Mouse (Mus musculus) forebrain, embryonic 10.5 days (tissue): ENCODE data around the gene Gcnt3. TPM values are rescaled to one million over a fixed set of nuclear protein-coding genes. Genes with fewer than 3 reads are reported as not detected.

Experiments used
- DNase-seq: peaks from one replicate; pipeline ENCODE4 v3.0.0-alpha.2; 2017; ENCODE audit warnings: low spot score; ENCODE audit errors: extremely low spot score
- H3K27ac ChIP-seq: fragments of 300-500 bp; sonication (generic); 2 replicates; pipeline ENCODE4 v1.5.1; 2016; ENCODE audit warnings: mild to moderate bottlenecking
- H3K27me3 ChIP-seq: fragments of 300-500 bp; sonication (generic); 2 replicates; pipeline ENCODE4 v1.6.1; 2016; ENCODE audit warnings: mild to moderate bottlenecking; ENCODE audit not compliant: poor library complexity, severe bottlenecking
- H3K36me3 ChIP-seq: fragments of 300-500 bp; sonication (generic); replicated peaks from 2 replicates; pipeline ENCODE4 v1.6.1; 2016; ENCODE audit warnings: mild to moderate bottlenecking, moderate library complexity
- H3K4me1 ChIP-seq: fragments of 300-500 bp; sonication (generic); 2 replicates; pipeline ENCODE4 v1.6.1; 2016
- H3K4me3 ChIP-seq: fragments of 300-500 bp; sonication (generic); 2 replicates; pipeline ENCODE4 v1.5.1; 2016; ENCODE audit warnings: mild to moderate bottlenecking, moderate library complexity
- H3K9me3 ChIP-seq: fragments of 300-500 bp; sonication (generic); 2 replicates; pipeline ENCODE4 v1.6.1; 2016; ENCODE audit warnings: mild to moderate bottlenecking, moderate library complexity
- WGBS: fragments of 180-500 bp; shearing (Covaris S2); methylation state at CpG from one replicate; pipeline ENCODE4 v1.1.7; 2016; 5-methylcytosine and 5-hydroxymethylcytosine counted together
- polyA plus RNA-seq: library from polyadenylated mRNA; unstranded; fragments of >200 nt; fragmentation: Nextera tagmentation; extraction: Ambion mirVana; gene quantifications from 2 replicates; pipeline ENCODE4 v1.2.1, GENCODE M21; 2016

Gcnt3 gene
- polyA plus RNA-seq, 1 experiment from 2014 or later, result not detected

DNA sequence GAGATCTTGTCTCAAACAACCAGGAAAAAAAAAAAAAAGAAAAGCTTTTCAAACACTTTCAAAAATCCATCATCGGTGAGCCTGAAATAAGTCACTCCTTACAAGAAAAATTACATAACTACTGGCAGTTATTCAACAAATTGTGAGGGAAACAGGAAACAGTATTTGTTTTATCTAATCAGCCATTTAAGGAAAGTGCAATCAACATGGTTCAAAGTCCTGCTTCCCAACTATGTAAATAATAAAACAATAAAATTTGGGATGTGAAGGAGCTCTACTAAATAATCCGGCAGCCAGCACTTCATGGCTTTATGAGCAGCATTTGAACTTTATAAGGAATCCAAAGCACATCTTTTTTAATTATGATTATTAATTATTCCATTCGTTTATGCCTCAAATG is 24.1 kb upstream of the Gcnt3 start:
- no peak for DNase-seq

DNA sequence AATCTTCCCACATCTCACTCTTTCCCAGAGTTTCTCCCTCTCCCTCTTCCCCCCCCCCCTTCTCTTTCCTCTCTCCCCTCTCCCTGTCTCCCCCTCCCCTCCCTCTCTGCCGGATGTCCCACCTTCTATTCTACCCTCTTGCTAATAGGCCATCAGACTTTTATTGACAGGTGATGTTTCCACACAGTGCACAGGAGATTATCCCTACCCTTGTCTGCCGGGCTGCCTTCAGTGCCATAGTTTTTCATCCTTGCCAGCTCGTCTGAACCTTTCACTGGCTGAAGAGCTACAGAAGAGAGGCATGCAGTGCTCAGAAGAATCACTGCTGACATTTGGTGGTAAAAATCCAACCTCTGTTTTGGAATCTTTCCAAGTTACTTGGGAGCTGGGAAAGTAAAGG is 15.5 kb upstream of the Gcnt3 start:
- DNase-seq, result no peak
- Histone ChIP-seq H3K9me3 (0 out of 2 replicates have a peak, but pooled peaks cover 5% of the 10 kb centered on the region), H3K36me3 (no peaks in the 10 kb centered on the region), H3K4me1 (peaks cover 24% of the 10 kb centered on the region), H3K4me3 (no peak overlapping the region), H3K27me3 (no peaks in the 10 kb centered on the region), H3K27ac (no peak overlapping the region)
- WGBS, result 61% methylated on average over 3 of the region's 3 CpGs

More for the DNA sequence above, 24.1 kb upstream of the Gcnt3 start:
- no peaks in the 10 kb centered on the region for H3K27me3 ChIP-seq
- H3K4me1 ChIP-seq, result peaks cover 6% of the 10 kb centered on the region; the same call in 1 of the 2 replicates
- H3K36me3 ChIP-seq, result no peaks in the 10 kb centered on the region
- H3K9me3 ChIP-seq, result no peaks in the 10 kb centered on the region
- 94% methylated on average over 3 of the region's 3 CpGs for WGBS
- no peak overlapping the region for H3K4me3 ChIP-seq
- H3K27ac ChIP-seq, result no peak overlapping the region

DNA sequence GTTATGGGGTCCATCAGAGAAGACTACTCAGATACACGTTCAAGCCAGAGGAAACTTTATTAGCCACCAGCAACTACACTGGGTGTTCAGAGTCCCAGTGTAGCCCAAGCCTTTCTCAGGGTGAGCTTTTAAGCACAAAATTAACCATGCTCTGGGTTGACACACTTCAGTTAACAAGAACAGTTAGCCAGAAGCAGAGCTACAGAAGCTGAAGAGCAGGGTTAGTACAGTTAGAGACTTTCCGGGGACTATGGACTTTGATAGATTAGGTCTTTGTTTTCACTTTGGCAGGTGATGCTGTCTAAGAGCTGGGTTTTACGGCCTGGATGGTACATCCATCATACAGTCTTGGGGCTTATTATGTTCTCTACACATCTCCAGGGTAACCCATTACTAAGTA is 14.8 kb upstream of the Gcnt3 start:
- Histone ChIP-seq H3K4me3 (no peak overlapping the region), H3K4me1 (peaks cover 25% of the 10 kb centered on the region), H3K9me3 (0 out of 2 replicates have a peak, but pooled peaks cover 5% of the 10 kb centered on the region), H3K36me3 (no peaks in the 10 kb centered on the region), H3K27me3 (no peaks in the 10 kb centered on the region), H3K27ac (no peak overlapping the region)
- WGBS, result 87% methylated on average over 3 of the region's 3 CpGs
- DNase-seq, result no peak

DNA sequence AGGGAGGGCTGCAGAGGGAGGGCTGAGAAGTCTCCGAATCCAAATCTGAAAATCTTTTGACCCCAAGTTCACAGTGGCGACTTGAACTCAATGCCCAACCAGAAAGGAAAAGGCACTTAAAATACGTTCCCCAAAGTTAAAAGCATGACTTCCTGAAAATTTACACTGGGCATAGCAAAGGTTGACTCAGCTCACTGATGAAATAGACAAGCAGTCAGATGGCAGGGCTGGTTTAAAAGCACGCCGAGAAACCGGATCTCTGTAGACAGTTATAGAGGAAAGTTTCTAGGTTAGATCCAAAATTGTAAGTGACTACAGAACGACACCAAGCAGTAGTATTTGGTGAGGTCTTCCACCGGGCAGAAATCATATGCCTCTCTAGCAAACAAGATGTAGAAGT is 12.0 kb upstream of the Gcnt3 start:
- 56% methylated on average over 8 of the region's 8 CpGs for WGBS
- peak overlapping the region; percentile 63 for H3K27ac ChIP-seq

DNA sequence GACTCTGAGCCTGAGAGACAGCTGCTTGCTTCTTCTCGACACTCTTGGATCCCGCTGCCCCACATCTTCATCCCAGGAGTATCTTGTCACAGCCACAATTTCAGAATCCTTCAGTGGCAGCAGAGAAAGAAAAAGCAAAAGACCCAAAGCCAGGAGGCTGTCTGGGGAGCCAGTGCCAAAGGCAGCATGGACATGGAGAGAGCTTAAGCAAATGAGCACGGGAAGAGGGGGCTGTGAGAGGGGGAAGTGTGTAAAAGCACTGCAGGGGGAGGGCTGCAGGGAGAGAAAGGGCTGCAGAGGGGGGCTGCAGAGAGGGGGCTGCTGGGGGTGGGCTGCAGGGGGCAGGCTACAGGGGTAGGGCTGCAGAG is 11.5 kb upstream of the Gcnt3 start:
- no peak overlapping the region for H3K4me3 ChIP-seq
- no peak for DNase-seq
- peak overlapping the region; percentile 63 for H3K27ac ChIP-seq
- WGBS, result 28% methylated on average over 3 of the region's 3 CpGs
- peaks cover 27% of the 10 kb centered on the region for H3K4me1 ChIP-seq
- no peaks in the 10 kb centered on the region for H3K36me3 ChIP-seq
- H3K9me3 ChIP-seq, result no peaks in the 10 kb centered on the region
- no peaks in the 10 kb centered on the region for H3K27me3 ChIP-seq

More for the DNA sequence above, 12.0 kb upstream of the Gcnt3 start:
- Histone ChIP-seq H3K4me1 (peaks cover 27% of the 10 kb centered on the region), H3K36me3 (no peaks in the 10 kb centered on the region), H3K9me3 (no peaks in the 10 kb centered on the region), H3K4me3 (no peak overlapping the region), H3K27me3 (no peaks in the 10 kb centered on the region)
- DNase-seq, result no peak

DNA sequence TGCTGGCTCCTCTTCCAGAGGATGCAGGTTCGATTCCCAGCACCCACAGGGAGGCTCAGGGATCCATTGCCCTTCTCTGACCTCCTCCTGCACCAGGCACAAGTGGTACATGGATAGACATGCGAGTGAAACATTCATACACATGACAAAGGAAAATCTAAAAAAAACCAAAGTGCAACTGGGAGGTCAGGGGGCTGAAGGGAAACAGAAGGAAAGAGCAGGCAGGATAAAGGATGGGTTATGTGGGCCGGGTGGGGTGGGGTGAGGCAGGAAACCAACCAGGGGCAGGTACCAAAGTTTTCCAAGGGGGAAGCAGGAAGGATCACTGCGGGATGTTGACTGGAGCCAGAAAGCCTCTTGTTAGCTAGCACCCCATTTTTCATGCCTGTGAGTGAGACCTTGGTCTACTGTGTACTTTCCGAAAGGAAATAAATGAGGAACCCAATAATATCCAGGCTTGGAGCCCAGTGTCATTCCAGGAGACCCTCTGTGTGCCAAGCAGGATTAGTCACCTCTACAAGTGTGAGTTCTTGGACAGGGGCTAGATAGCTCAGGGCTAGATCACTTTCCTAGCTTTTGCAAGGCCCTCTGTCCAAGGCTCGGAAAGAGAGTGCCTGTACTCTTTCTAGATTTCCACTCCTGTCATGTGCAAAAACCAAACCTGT is 11.0 kb upstream of the Gcnt3 start:
- peaks cover 27% of the 10 kb centered on the region for H3K4me1 ChIP-seq
- H3K27ac ChIP-seq, result peak overlapping the region; percentile 63
- DNase-seq, result no peak
- WGBS, result 61% methylated on average over 6 of the region's 6 CpGs
- H3K27me3 ChIP-seq, result no peaks in the 10 kb centered on the region
- H3K4me3 ChIP-seq, result no peak overlapping the region
- H3K9me3 ChIP-seq, result no peaks in the 10 kb centered on the region
- H3K36me3 ChIP-seq, result no peaks in the 10 kb centered on the region

DNA sequence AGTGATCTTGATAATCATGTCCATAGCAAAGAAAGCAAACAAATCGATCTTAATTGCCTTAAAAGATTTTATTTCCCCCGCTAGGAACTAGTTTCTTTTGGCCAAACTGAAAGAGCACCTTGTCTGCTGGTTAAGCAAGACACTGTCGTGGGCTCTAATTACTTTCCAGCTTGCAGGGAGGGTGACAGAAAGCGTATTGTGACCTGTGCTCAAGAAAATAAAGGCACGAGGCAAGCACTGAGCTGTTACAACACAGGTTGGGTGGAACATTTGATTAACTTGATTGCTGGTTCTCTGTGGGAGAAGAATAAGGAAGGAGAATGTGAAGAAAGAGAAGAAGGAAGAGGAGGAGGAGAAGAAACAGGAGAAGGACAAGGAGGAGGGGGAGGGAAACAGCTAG is 10.4 kb upstream of the Gcnt3 start:
- Histone ChIP-seq H3K27ac (peak overlapping the region; percentile 63; the same call in 1 of the 2 replicates), H3K4me1 (peaks cover 27% of the 10 kb centered on the region), H3K4me3 (no peak overlapping the region), H3K36me3 (no peaks in the 10 kb centered on the region), H3K27me3 (no peaks in the 10 kb centered on the region), H3K9me3 (no peaks in the 10 kb centered on the region)
- no peak for DNase-seq
- 42% methylated on average over 5 of the region's 5 CpGs for WGBS

DNA sequence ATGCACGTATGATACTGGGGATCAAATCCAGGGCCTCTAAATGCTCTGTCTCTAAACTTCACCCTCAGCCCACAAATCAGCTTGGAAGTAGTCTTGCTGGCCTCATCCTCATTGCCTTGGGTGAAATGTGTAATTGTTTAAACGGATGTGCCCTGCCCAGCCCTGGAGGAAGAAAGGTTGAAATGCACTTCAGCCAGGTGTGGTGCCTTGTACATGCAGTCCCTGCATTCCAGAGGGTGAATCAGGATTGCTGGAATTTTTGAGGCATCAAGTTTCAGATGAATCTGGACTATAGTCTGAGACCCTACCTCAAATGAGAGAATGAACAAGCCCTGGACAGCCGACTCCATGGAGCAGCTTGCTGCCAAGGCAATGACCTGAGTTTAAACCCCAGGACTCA is 10.0 kb upstream of the Gcnt3 start:
- Histone ChIP-seq H3K27me3 (no peaks in the 10 kb centered on the region), H3K4me1 (peaks cover 27% of the 10 kb centered on the region), H3K36me3 (no peaks in the 10 kb centered on the region), H3K9me3 (no peaks in the 10 kb centered on the region), H3K4me3 (no peak overlapping the region), H3K27ac (no peak overlapping the region)
- no peak for DNase-seq
- 59% methylated on average over 3 of the region's 3 CpGs for WGBS

DNA sequence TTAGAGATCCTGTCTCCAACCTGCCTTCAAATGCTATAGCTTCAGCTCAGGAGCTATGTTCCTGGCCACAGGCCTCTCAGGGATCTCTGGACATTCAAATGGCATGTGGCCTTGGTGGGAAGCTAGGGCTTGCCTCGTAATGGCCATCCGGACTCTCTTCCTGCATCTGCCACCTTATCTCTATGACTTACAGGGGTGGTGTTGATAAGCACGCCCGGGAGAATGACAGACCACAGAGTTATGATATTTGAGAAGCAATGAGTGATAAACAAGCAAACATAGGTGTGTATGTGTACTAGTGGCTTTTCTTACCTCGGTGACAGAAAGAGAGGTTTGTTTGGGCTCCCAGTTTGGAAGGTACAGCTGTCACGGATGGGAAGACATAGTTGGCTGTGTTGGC is 8.4 kb upstream of the Gcnt3 start:
- 89% methylated on average over 6 of the region's 6 CpGs for WGBS
- no peaks in the 10 kb centered on the region for H3K9me3 ChIP-seq
- no peak overlapping the region for H3K27ac ChIP-seq
- H3K27me3 ChIP-seq, result no peaks in the 10 kb centered on the region
- no peak for DNase-seq
- no peak overlapping the region for H3K4me3 ChIP-seq
- H3K36me3 ChIP-seq, result no peaks in the 10 kb centered on the region
- peaks cover 27% of the 10 kb centered on the region for H3K4me1 ChIP-seq

DNA sequence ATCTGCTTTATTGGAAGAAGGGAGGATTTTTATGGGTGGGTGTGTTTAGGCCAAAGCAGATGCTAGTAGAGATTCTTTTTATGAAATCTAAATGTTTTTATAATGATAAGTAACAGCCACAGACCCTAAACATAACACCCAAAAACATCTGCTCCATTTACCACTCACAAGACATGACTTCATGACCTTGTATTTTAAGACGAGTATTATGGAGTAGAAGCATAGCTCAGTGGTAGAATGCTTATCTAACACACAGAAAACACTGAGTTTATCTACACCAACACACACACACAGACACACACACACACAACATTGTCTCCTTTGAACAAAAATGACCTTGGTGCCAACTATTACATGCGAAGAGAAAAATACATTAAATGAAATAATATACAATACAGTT is 7.0 kb upstream of the Gcnt3 start:
- Histone ChIP-seq H3K36me3 (no peaks in the 10 kb centered on the region), H3K4me3 (no peak overlapping the region), H3K27me3 (no peaks in the 10 kb centered on the region), H3K27ac (no peak overlapping the region), H3K9me3 (no peaks in the 10 kb centered on the region), H3K4me1 (peaks cover 24% of the 10 kb centered on the region)
- DNase-seq, result no peak
- WGBS, result 88% methylated on average over 2 of the region's 2 CpGs

DNA sequence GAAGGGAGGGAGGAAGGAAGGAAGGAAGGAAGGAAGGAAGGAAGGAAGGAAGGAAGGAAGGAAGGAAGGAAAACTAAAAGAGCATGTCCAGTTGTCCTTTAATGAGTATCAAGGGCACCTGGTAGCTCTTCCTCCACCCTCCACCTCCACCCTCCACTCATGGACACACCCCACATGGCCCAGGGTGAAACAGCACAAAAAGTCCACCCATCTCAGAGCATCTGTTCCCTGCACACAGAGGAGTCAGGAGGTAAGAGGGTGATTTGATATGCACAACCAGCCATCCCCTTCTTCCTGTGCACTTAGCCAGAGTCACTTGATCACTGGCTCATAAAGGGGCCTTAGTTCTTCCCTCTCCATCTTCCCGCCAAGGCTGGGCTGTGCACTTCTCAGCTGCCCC is 5.0 kb upstream of the Gcnt3 start:
- Histone ChIP-seq H3K27me3 (no peaks in the 10 kb centered on the region), H3K4me1 (peaks cover 5% of the 10 kb centered on the region), H3K4me3 (no peak overlapping the region), H3K36me3 (no peaks in the 10 kb centered on the region), H3K9me3 (peaks cover 5% of the 10 kb centered on the region; the same call in 1 of the 2 replicates), H3K27ac (no peak overlapping the region)
- 65% methylated on average over 1 of the region's 1 CpGs for WGBS
- DNase-seq, result no peak

DNA sequence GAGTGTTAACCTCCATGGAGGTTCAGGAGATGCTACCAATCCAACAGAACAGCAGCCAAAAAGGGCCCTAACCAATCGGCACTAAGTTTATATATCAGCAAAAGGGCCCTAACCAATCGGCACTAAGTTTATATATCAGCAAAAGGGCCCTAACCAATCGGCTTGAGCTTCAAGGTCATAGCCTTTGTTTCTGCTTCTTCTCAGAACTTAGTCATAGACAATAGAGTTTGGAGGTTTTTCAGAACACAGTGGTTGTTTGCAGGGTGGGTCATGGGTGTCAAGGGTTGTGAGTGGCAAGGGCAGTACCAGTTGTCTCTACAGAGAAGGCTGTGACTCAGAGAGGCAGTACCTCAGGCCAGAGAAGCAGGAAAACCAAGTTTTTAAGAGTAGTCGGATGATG is 4.2 kb upstream of the Gcnt3 start:
- Histone ChIP-seq H3K36me3 (no peaks in the 10 kb centered on the region), H3K27ac (no peak overlapping the region), H3K9me3 (peaks cover 5% of the 10 kb centered on the region; the same call in 1 of the 2 replicates), H3K4me3 (no peak overlapping the region), H3K4me1 (no peaks in the 10 kb centered on the region), H3K27me3 (no peaks in the 10 kb centered on the region)
- WGBS, result 93% methylated on average over 4 of the region's 4 CpGs
- DNase-seq, result no peak

DNA sequence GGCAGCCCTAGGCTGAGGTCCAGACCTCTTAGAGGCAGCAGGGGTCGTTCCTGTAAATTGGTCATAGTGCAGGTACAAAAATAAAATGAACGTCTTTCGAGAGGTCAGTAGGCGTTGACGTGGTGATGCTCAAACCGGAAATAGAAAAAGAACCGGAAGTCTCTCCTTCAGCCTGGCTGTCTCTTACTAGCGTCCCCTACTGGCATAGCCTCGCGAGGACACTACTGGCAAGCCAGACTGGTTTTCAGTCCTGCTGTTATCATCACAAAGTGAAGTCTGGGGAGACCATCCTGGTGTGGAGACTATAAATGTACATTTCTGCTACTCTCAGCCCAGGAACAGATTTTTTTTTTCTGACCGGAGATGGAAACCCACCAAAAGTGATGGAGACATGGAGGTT is 2.7 kb upstream of the Gcnt3 start:
- WGBS, result 92% methylated on average over 11 of the region's 11 CpGs

More for the DNA sequence above, 2.7 kb upstream of the Gcnt3 start:
- Histone ChIP-seq H3K4me1 (no peaks in the 10 kb centered on the region), H3K4me3 (no peak overlapping the region), H3K27ac (no peak overlapping the region), H3K9me3 (peaks cover 5% of the 10 kb centered on the region; the same call in 1 of the 2 replicates), H3K36me3 (no peaks in the 10 kb centered on the region), H3K27me3 (no peaks in the 10 kb centered on the region)
- DNase-seq, result no peak
